Mouse (Mus musculus) c-Kit-positive CD71-positive TER-119-positive erythroid progenitor cells, embryonic 14.5 days (primary cell): Measurements from ENCODE around the gene Shroom2.

ENCODE experiments used
- DNase-seq: peaks from one replicate; pipeline ENCODE4 v3.0.0-alpha.2; 2013; ENCODE audit warnings: low spot score

Gene Shroom2

GRCm38 (mm10) chrX:152701679-152702078, 67.6 kb downstream of the Shroom2 start:
- no peak for DNase-seq

- DNase-seq: no peak
Measured at GRCm38 (mm10) chrX:152690788-152691291, 78.4 kb downstream of the Shroom2 start.

- DNase-seq: no peak
Measured at GRCm38 (mm10) chrX:152679190-152679814, 90.0 kb downstream of the Shroom2 start.

GRCm38 (mm10) chrX:152676357-152676756, 92.9 kb downstream of the Shroom2 start:
- no peak for DNase-seq

GRCm38 (mm10) chrX:152673431-152673830, 95.8 kb downstream of the Shroom2 start:
- no peak for DNase-seq

- DNase-seq: no peak
Measured at GRCm38 (mm10) chrX:152657363-152658036, 111.8 kb downstream of the Shroom2 start.

GRCm38 (mm10) chrX:152656609-152656939, 112.7 kb downstream of the Shroom2 start:
- no peak for DNase-seq

- DNase-seq: no peak
Measured at GRCm38 (mm10) chrX:152655796-152656608, 113.3 kb downstream of the Shroom2 start.

GRCm38 (mm10) chrX:152652676-152653075, 116.6 kb downstream of the Shroom2 start:
- DNase-seq: no peak

GRCm38 (mm10) chrX:152644827-152645226, 124.4 kb downstream of the Shroom2 start:
- DNase-seq: no peak

GRCm38 (mm10) chrX:152643679-152644638, 125.3 kb downstream of the Shroom2 start:
- DNase-seq: no peak

GRCm38 (mm10) chrX:152643201-152643600, 126.1 kb downstream of the Shroom2 start:
- no peak for DNase-seq

GRCm38 (mm10) chrX:152642627-152643026, 126.6 kb downstream of the Shroom2 start:
- no peak for DNase-seq

GRCm38 (mm10) chrX:152635397-152635796, 133.9 kb downstream of the Shroom2 start:
- DNase-seq: no peak

- DNase-seq: no peak
Measured at GRCm38 (mm10) chrX:152621407-152621806, 147.9 kb downstream of the Shroom2 start.

- DNase-seq: no peak
Measured at GRCm38 (mm10) chrX:152620917-152621316, 148.3 kb downstream of the Shroom2 start.

- no peak for DNase-seq
Measured at GRCm38 (mm10) chrX:152618464-152618863, 150.8 kb downstream of the Shroom2 start.

- no peak for DNase-seq
Measured at GRCm38 (mm10) chrX:152563034-152563433, 206.2 kb downstream of the Shroom2 start, which contains the start of gene Cldn34a. TSS of gene Cldn34a (plus strand) at chrX:152563334.
